Mouse (Mus musculus): ENCODE data around the gene Hpgd.

GRCm38 (mm10) chr8:56315189-56315588 lies 20.8 kb downstream of the Hpgd start:
- no peak for TF ChIP-seq CTCF (IDR thresholded peaks at IDR 0.05; ENCODE audit: low read depth, low read length)
- TF ChIP-seq POLR2A (IDR thresholded peaks at IDR 0.05; ENCODE audit: extremely low read depth, insufficient read depth, low read length) = no peak

All from liver, adult 2 months (tissue).